Mouse (Mus musculus) hindbrain, postnatal 0 days (tissue): Measurements from ENCODE around the gene Bicdl1. TPM values are rescaled to one million over a fixed set of nuclear protein-coding genes. Genes with fewer than 3 reads are reported as not detected.

Experiments used
- ATAC-seq: fragments of 200-750 bp; cut with Nextera tagmentation; 2 replicates; pipeline ENCODE4 v1.8.0; 2017; ENCODE audit warnings: mild to moderate bottlenecking, moderate TSS enrichment, moderate library complexity
- DNase-seq: peaks from one replicate; pipeline ENCODE4 v3.0.0-alpha.2; 2015; ENCODE audit warnings: low spot score
- H3K27ac ChIP-seq: fragments of 300-500 bp; sonication (generic); 2 replicates; pipeline ENCODE4 v1.5.1; 2014; ENCODE audit warnings: mild to moderate bottlenecking
- H3K27me3 ChIP-seq: fragments of 300-500 bp; sonication (generic); 2 replicates; pipeline ENCODE4 v1.6.1; 2014; ENCODE audit warnings: low read length, mixed read lengths; ENCODE audit not compliant: insufficient read depth
- H3K36me3 ChIP-seq: fragments of 300-500 bp; sonication (generic); 2 replicates; pipeline ENCODE4 v1.6.1; 2014; ENCODE audit warnings: low read length, mixed read lengths; ENCODE audit not compliant: insufficient read depth
- H3K4me1 ChIP-seq: fragments of 300-500 bp; sonication (generic); 2 replicates; pipeline ENCODE4 v1.6.1; 2014; ENCODE audit warnings: antibody characterized with exemption, low read length, mixed read lengths; ENCODE audit not compliant: insufficient read depth
- H3K4me2 ChIP-seq: fragments of 300-500 bp; sonication (generic); 2 replicates; pipeline ENCODE4 v1.6.1; 2014; ENCODE audit warnings: low read depth, mild to moderate bottlenecking, low read length, moderate library complexity, mixed read lengths
- H3K4me3 ChIP-seq: fragments of 300-500 bp; sonication (generic); 2 replicates; pipeline ENCODE4 v1.5.1; 2014; ENCODE audit warnings: low read length
- H3K9ac ChIP-seq: fragments of 300-500 bp; sonication (generic); replicated peaks from 2 replicates; pipeline ENCODE4 v1.6.1; 2014; ENCODE audit warnings: mild to moderate bottlenecking, low read length, moderate library complexity, mixed read lengths
- H3K9me3 ChIP-seq: fragments of 300-500 bp; sonication (generic); 2 replicates; pipeline ENCODE4 v1.6.1; 2016; ENCODE audit warnings: low read length, mixed read lengths
- CTCF ChIP-seq: IDR thresholded peaks from 2 replicates; pipeline ENCODE4 v1.5.1; 2016; ENCODE audit warnings: antibody characterized with exemption, control low read depth, low read depth
- WGBS: fragments of 180-500 bp; shearing (Covaris S2); extraction: QIAGEN DNeasy Blood & Tissue Kit; methylation state at CpG from one replicate; pipeline ENCODE4 v1.1.7; 2014; 5-methylcytosine and 5-hydroxymethylcytosine counted together
- polyA plus RNA-seq: library from polyadenylated mRNA; unstranded; fragments of >200 nt; fragmentation: Nextera tagmentation; extraction: Ambion mirVana; gene quantifications from 2 replicates; pipeline ENCODE4 v1.2.1, GENCODE M21; 2015
- total RNA-seq: library from RNA; depleted of rRNA; stranded (reverse); fragments of >200 nt; gene quantifications from 2 replicates; pipeline ENCODE4 v1.2.3, GENCODE M21; 2014

Gene Bicdl1
- total and polyA plus RNA-seq, 2 experiments from 2014 or later = 28.8 to 124 TPM

DNA sequence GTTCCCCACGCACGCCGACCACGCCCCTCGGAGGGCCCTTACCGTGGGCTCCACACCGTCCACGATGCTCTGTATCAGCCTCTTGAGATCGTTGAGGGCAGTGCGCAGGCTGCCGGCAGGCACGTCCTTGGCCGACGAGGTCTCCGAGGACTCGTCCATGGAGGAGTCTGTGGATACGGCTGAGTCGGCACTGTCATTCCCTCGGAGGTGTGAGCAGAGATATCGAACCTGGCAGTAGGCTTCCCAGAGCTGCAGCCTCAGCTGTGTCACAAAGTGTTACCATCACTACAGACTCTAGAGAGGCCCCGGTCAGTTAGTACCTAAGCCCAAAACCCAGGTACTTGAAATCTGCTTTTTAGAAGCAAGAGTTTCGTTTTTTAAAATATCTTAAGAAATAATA is 68.8 kb downstream of the Bicdl1 start:
- Histone ChIP-seq H3K4me1 (no peaks in the 10 kb centered on the region), H3K36me3 (peaks cover 11% of the 10 kb centered on the region; the same call in 1 of the 2 replicates), H3K9ac (no peak overlapping the region), H3K9me3 (no peaks in the 10 kb centered on the region), H3K4me2 (no peak overlapping the region), H3K27ac (no peak overlapping the region), H3K27me3 (no peaks in the 10 kb centered on the region), H3K4me3 (no peak overlapping the region)
- DNase-seq = no peak
- no peak for TF ChIP-seq CTCF
- 79% methylated on average over 22 of the region's 22 CpGs for WGBS
- no peak for ATAC-seq

DNA sequence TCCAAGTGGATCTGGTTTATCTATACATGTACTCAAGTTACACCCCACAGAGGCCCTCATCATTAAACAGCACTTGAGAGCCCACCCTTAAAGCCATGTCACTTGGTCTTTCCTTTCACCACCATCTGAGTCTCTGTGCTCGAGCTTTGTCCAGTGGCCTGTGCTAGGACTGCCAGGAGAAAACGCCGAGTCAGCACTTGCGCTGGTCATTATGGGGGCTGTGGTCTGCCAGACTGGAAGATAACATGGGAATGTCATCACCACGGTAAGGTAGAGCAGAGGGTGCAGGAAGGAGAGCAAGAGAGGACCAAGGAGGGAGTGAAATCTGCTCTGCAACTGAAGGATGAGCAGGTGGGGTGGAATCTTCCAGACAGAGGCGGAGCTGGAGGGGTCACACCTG is 73.1 kb downstream of the Bicdl1 start:
- DNase-seq (no peak), ATAC-seq (no peak)
- no peak overlapping the region for H3K9ac ChIP-seq
- H3K27me3 ChIP-seq = no peaks in the 10 kb centered on the region
- TF ChIP-seq CTCF = no peak
- 80% methylated on average over 6 of the region's 6 CpGs for WGBS
- H3K4me1 ChIP-seq = no peaks in the 10 kb centered on the region
- H3K27ac ChIP-seq = no peak overlapping the region
- no peaks in the 10 kb centered on the region for H3K9me3 ChIP-seq
- H3K36me3 ChIP-seq = peaks cover 11% of the 10 kb centered on the region; the same call in 1 of the 2 replicates
- H3K4me3 ChIP-seq = no peak overlapping the region
- no peak overlapping the region for H3K4me2 ChIP-seq

DNA sequence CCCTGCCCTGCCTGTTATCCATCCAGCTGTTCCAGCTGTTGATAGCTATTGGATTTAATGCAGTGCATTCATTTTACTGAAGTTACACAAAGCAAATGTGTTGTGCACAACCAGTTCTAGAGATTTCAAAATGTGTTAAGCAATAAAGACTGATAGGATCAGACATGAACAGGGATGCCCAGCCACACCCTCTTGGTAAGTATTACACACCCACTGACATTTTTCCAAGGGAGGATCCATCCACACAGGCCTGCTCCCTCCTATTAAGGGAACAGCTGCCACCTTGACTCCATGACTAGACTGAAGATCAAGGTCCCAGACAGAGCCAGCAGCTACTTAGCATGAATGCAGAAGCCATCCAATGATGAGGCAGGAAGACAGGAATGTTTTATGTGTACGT is 74.2 kb downstream of the Bicdl1 start:
- no peak overlapping the region for H3K9ac ChIP-seq
- no peak for DNase-seq
- whole genome bisulfite sequencing = 84% methylated on average over 1 of the region's 1 CpGs
- no peaks in the 10 kb centered on the region for H3K27me3 ChIP-seq
- no peak overlapping the region for H3K27ac ChIP-seq
- no peak for TF ChIP-seq CTCF
- H3K4me2 ChIP-seq = no peak overlapping the region
- peaks cover 11% of the 10 kb centered on the region; the same call in 1 of the 2 replicates for H3K36me3 ChIP-seq
- ATAC-seq = no peak
- H3K9me3 ChIP-seq = no peaks in the 10 kb centered on the region
- peaks cover 3% of the 10 kb centered on the region; the same call in 1 of the 2 replicates for H3K4me1 ChIP-seq
- H3K4me3 ChIP-seq = no peak overlapping the region

DNA sequence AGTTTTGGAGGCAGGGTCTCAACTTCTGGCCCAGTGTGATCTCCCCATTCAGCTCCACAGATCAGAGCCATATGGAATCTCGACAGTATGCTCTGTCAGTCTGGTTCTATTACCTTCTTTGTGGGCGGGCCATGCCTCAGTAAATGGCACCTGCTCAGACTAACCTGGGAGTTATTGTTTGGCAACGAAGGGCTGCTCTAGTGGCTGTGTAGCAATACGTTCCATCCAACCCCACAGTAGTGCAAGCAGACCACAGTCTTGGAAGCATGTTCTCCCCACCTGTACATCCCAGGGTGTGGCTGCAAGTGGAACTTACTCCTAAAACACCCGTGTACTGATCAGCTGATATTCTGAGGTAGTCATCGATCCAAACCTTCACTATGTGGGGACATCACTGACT is 74.7 kb downstream of the Bicdl1 start:
- Histone ChIP-seq H3K27ac (no peak overlapping the region), H3K27me3 (no peaks in the 10 kb centered on the region), H3K9ac (no peak overlapping the region), H3K4me2 (no peak overlapping the region), H3K4me1 (peaks cover 8% of the 10 kb centered on the region; the same call in 1 of the 2 replicates), H3K9me3 (no peaks in the 10 kb centered on the region), H3K36me3 (peaks cover 11% of the 10 kb centered on the region; the same call in 1 of the 2 replicates), H3K4me3 (no peak overlapping the region)
- 83% methylated on average over 6 of the region's 6 CpGs for WGBS
- no peak for ATAC-seq
- no peak for DNase-seq
- TF ChIP-seq CTCF = no peak

DNA sequence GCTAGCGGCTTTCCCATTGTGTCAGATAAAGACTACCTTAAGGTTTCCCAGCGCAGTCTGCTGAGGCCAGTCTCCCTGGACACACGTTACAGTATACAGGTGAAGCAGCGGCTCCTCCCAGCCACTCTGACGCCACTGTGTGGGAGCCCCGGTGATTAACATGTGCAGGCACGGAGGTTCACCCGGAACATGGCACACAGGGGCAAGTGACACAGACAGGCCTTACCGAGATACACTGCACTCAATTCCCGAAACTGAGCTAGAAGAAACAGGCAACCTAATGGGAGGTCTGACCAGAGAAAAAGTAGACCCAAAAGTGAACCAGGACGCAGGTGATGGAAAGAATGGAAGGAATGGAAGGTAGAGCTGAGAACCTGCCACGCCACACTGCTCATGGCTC is 77.6 kb downstream of the Bicdl1 start:
- TF ChIP-seq CTCF = no peak
- 90% methylated on average over 12 of the region's 12 CpGs for WGBS
- Histone ChIP-seq H3K9me3 (no peaks in the 10 kb centered on the region), H3K4me2 (no peak overlapping the region), H3K27me3 (no peaks in the 10 kb centered on the region), H3K27ac (no peak overlapping the region), H3K4me3 (no peak overlapping the region), H3K36me3 (peaks cover 22% of the 10 kb centered on the region), H3K4me1 (peaks cover 10% of the 10 kb centered on the region; the same call in 1 of the 2 replicates), H3K9ac (no peak overlapping the region)
- ATAC-seq = no peak
- DNase-seq = no peak

DNA sequence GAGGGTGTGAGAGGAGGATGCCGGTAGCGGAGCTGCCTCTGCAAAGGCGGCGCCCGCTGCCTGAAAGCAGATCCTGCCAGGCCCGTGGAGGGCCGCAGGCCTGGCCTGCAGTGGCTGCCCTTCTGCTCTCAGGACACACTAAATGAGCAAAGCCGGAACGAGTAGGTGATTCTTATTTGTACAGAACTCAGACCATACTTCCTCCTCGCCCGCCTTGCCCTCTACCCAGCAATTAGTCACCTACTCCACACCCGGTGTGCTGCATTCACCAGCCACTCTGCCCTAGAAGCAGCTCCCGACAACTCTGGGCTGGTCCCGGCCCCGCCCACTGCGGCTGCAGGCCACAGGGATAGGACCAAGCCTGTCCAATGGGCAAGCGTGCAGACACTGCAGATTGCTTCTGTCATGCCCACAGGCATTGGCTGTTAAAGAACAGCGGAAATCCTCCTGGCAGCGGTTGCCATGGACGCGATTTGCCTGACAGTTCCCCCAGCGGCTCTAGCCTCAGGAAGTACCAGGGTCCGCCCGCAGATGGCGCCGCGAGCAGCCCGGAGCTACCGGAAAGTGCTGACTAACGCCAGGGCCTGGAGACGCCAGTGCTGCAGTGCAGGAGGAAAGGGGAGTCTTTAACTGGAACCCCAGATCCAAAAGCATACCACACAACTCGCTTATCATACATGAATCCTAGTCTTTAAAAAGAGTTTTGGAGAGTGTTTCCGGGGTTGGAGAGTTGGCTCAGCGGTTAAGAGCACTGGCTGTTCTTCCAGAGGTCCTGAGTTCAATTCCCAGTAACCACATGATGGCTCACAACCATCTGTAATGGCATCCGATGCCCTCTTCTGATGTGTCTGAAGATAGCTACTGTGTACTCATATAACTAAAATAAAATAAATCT is 78.5 kb downstream of the Bicdl1 start:
- peak overlapping the region; percentile 68 for H3K4me2 ChIP-seq
- peaks cover 10% of the 10 kb centered on the region; the same call in 1 of the 2 replicates for H3K4me1 ChIP-seq
- H3K9ac ChIP-seq = peak overlapping the region; percentile 58
- ATAC-seq (peak; percentile 99), DNase-seq (peak; percentile 99)
- no peaks in the 10 kb centered on the region for H3K9me3 ChIP-seq
- TF ChIP-seq CTCF = peak; percentile 98
- no peaks in the 10 kb centered on the region for H3K27me3 ChIP-seq
- 3% methylated on average over 35 of the region's 35 CpGs for WGBS
- peaks cover 26% of the 10 kb centered on the region for H3K36me3 ChIP-seq
- peak overlapping the region; percentile 89 for H3K27ac ChIP-seq
- peak overlapping the region; percentile 34 for H3K4me3 ChIP-seq

DNA sequence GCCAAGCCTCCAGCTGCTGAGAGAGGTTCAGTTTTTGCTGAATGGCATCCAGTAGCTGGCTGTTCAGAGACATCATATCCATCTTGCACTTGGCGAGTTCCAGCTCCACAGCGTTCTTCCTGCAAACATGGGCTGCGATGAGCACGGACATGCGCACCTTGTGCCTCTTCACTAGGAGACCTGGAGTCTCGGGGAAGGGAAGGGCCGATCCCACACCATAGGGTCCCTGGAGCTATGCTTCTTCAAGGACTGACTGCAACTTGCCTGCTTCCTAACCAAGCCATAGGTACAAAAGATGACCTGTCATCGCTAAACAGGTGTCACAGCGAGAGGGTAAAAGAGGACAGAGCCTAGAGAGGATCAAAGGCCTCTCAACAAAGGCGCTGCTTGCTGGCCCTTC is 79.6 kb downstream of the Bicdl1 start:
- DNase-seq (no peak), ATAC-seq (no peak)
- Histone ChIP-seq H3K36me3 (peaks cover 29% of the 10 kb centered on the region), H3K4me1 (peaks cover 10% of the 10 kb centered on the region; the same call in 1 of the 2 replicates), H3K27ac (peak overlapping the region; percentile 89), H3K4me3 (no peak overlapping the region), H3K9ac (peak overlapping the region; percentile 58), H3K4me2 (peak overlapping the region; percentile 68), H3K27me3 (no peaks in the 10 kb centered on the region), H3K9me3 (no peaks in the 10 kb centered on the region)
- TF ChIP-seq CTCF = no peak
- 92% methylated on average over 10 of the region's 10 CpGs for WGBS
